Mouse (Mus musculus): Measurements from ENCODE around the gene Edar.

GRCm38 (mm10) chr10:58633507-58633906 is 41.9 kb downstream of the Edar start:
- TF ChIP-seq CTCF (IDR thresholded peaks at IDR 0.05; ENCODE audit: extremely low read depth, insufficient read depth, low read length) (no peak), POLR2A (IDR thresholded peaks at IDR 0.05; ENCODE audit: extremely low read depth, insufficient read depth, low read length) (no peak)

Measured in cortical plate, adult 2 months (tissue).